Mouse (Mus musculus) left cerebral cortex, adult 11 months (tissue): Measurements from ENCODE around the gene Pin1.

Experiments
- DNase-seq: peaks from one replicate; pipeline ENCODE4 v3.0.0; 2022; ENCODE audit warnings: low spot score

Pin1 gene

DNA sequence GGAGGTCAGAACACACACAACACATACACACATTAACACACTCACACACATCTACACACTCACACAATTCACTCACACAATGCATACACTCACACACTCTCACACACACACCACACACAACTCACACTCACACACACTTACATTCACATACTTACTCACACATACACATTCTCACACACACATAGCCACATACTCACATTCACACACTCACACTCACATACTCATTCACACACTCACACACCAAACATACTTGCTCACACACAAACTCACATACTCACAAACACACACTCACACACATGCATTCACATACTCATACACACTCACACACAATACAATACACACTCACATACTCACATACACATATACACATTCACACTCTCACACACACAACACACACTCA is 53.5 kb downstream of the Pin1 start:
- no peak for DNase-seq

DNA sequence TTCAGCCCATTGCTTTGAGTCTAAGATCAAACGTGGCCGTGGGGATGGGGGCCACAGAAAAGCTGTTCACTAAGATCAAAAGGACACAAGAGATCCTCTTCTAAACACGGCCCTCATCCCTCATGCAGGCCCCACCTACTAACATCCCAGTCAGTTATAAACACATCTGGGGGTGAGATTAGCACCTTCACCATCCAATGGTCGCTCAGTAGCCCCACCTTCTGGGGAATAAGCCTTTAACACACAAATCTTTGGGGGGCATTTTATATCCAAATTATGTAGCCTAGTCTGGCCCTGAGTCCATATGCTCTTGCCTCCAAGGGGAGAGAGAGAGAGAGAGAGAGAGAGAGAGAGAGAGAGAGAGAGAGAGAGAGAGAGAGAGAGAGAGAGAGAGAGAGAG is 54.1 kb downstream of the Pin1 start:
- no peak for DNase-seq

GRCm38 (mm10) chr9:20710471-20710870 is 58.6 kb downstream of the Pin1 start:
- DNase-seq: no peak

- no peak for DNase-seq
These were observed 61.1 kb downstream of the Pin1 start for GRCm38 (mm10) chr9:20712934-20713477.

DNA sequence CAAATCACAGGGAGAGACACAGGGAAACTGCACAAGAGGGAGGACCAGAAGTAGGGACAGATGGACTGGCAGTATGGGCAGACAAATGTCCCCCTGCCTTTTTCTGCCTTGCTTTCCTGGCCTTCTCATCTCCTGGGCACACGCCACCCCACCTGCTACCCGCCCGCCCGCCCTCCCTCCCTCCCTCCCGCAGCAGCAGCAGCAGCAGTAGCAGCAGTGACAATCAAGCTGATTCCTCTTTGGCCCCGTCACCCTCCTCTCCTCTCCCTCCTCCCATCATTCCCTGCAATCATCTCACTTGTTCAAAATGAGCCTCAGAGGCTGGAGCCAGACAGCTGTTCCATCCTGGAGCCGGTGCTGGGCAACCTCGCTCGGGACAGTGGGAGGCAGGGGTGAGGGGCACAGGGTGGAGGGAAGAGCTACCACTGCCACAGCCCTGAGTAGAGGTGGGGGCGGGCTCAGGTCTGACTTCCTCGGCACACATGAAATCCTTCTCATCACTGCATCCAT is 61.6 kb downstream of the Pin1 start:
- no peak for DNase-seq

DNA sequence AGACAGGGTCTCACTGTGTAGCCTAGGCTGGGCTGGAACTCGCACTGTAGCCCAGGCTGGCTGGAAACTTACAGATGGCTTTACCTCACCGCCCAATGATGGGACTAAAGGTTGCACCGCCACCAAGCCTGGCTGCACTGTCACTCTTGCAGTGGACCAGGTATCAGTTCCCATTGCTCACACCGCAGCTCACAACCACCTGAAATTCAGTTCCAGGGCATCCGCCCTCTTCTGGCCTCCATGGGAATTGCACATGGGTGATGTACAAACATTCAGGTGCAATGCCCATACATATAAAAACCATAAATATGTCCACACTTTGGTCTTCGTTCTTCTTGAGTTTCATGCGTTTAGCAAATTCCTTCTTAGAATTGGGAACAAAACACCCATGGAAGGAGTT is 63.4 kb downstream of the Pin1 start:
- no peak for DNase-seq
